ENCODE assay signal across 7 mouse cellular contexts in genomic region chr6:146281176-146281899, GRCm38 (mm10).
DNase-seq lines count a peak whose midpoint lies in the region; ATAC-seq and TF ChIP-seq lines count a peak whose summit lies in the region.

No protein-coding gene starts in this region.

- no peak for ATAC-seq in kidney, postnatal 0 days (replicated peaks; ENCODE audit: low FRiP score, low read depth)
- ATAC-seq in kidney, embryonic 14.5 days (ENCODE audit: low FRiP score, low TSS enrichment), result no peak

- TF ChIP-seq CTCF in kidney, postnatal 0 days (IDR thresholded peaks at IDR 0.05; ENCODE audit: low read depth), result peak; percentile 52
- TF ChIP-seq CTCF in E14TG2a.4 (conservative IDR thresholded peaks at IDR 0.05; ENCODE audit: low read length), result peak; percentile 64
- peak; percentile 79 for TF ChIP-seq CTCF in bone marrow, adult 2 months (IDR thresholded peaks at IDR 0.05; ENCODE audit: control insufficient read depth, insufficient read depth, low read length)
- TF ChIP-seq CTCF in layer of hippocampus, adult 2 months (conservative IDR thresholded peaks at IDR 0.05), result peak; percentile 81

- TF ChIP-seq POLR2A in bone marrow, adult 2 months (IDR thresholded peaks at IDR 0.05; ENCODE audit: borderline replicate concordance, control insufficient read depth, low read depth, low read length), result no peak

- H3K9ac ChIP-seq in kidney, postnatal 0 days (ENCODE audit: low read depth, low read length), result no peak overlapping the region
- H3K9ac ChIP-seq in kidney, embryonic 14.5 days (ENCODE audit: low read depth, low read length), result no peak overlapping the region

- H3K4me1 ChIP-seq in kidney, postnatal 0 days (replicated peaks; ENCODE audit: insufficient read depth, low read length), result no peaks in the 10 kb centered on the region
- no peaks in the 10 kb centered on the region for H3K4me1 ChIP-seq in kidney, embryonic 14.5 days (ENCODE audit: control insufficient read depth, insufficient read depth, low read length)
- H3K4me1 ChIP-seq in E14TG2a.4 (replicated peaks; ENCODE audit: low read depth, low read length), result peaks cover 9% of the 10 kb centered on the region; the same call in 1 of the 2 replicates
- no peaks in the 10 kb centered on the region for H3K4me1 ChIP-seq in bone marrow, adult 2 months (ENCODE audit: control insufficient read depth, insufficient read depth, low read length)

- no peak overlapping the region for H3K4me3 ChIP-seq in kidney, postnatal 0 days (replicated peaks; ENCODE audit: low read depth, low read length)
- no peak overlapping the region for H3K4me3 ChIP-seq in kidney, embryonic 14.5 days (ENCODE audit: low read length)
- no peak overlapping the region for H3K4me3 ChIP-seq in E14TG2a.4 (replicated peaks; ENCODE audit: low read length)
- H3K4me3 ChIP-seq in bone marrow, adult 2 months (replicated peaks; ENCODE audit: control insufficient read depth, low read depth, low read length), result no peak overlapping the region
- no peak overlapping the region for H3K4me3 ChIP-seq in layer of hippocampus, adult 2 months

- no peaks in the 10 kb centered on the region for H3K27me3 ChIP-seq in kidney, postnatal 0 days (ENCODE audit: insufficient read depth, low read length)
- no peaks in the 10 kb centered on the region for H3K27me3 ChIP-seq in kidney, embryonic 14.5 days (ENCODE audit: control insufficient read depth, insufficient read depth, low read length)
- H3K27me3 ChIP-seq in E14TG2a.4 (ENCODE audit: insufficient read depth, low read length), result no peaks in the 10 kb centered on the region

- 93% methylated on average over 24 of the region's 24 CpGs for WGBS in kidney, postnatal 0 days
- WGBS in kidney, embryonic 14.5 days, result 93% methylated on average over 24 of the region's 24 CpGs
- 89% methylated on average over 24 of the region's 24 CpGs for WGBS in bone marrow, adult 2 months

- no peak overlapping the region for H3K4me2 ChIP-seq in kidney, postnatal 0 days (ENCODE audit: low read length)
- H3K4me2 ChIP-seq in kidney, embryonic 14.5 days (replicated peaks; ENCODE audit: low read depth, low read length), result no peak overlapping the region

- no peaks in the 10 kb centered on the region for H3K36me3 ChIP-seq in kidney, postnatal 0 days (ENCODE audit: insufficient read depth, low read length)
- no peaks in the 10 kb centered on the region for H3K36me3 ChIP-seq in kidney, embryonic 14.5 days (ENCODE audit: control insufficient read depth, insufficient read depth, low read length)
- no peaks in the 10 kb centered on the region for H3K36me3 ChIP-seq in E14TG2a.4 (ENCODE audit: insufficient read depth, low read length)

- DNase-seq in kidney, postnatal 0 days (ENCODE audit: low spot score), result no peak
- DNase-seq in layer of hippocampus, adult 2 months (ENCODE audit: low spot score in 2 of 2), result peak; percentile 48 to 58
- peak; percentile 44 to 80 for DNase-seq in spleen, postnatal 10 days (ENCODE audit: low spot score in 2 of 2)
- DNase-seq in embryo, embryonic 10 days (ENCODE audit: low spot score), result no peak

- no peak overlapping the region for H3K27ac ChIP-seq in kidney, postnatal 0 days
- no peak overlapping the region for H3K27ac ChIP-seq in kidney, embryonic 14.5 days (ENCODE audit: low read depth, low read length)
- H3K27ac ChIP-seq in bone marrow, adult 2 months (ENCODE audit: control insufficient read depth, insufficient read depth, low read depth, low read length, poor library complexity), result no peak overlapping the region
- H3K27ac ChIP-seq in layer of hippocampus, adult 2 months, result no peak overlapping the region; the same call in 1 of the 2 replicates

- H3K9me3 ChIP-seq in kidney, postnatal 0 days (replicated peaks; ENCODE audit: low read length), result no peaks in the 10 kb centered on the region
- no peaks in the 10 kb centered on the region for H3K9me3 ChIP-seq in kidney, embryonic 14.5 days (ENCODE audit: control insufficient read depth, low read length)
- no peaks in the 10 kb centered on the region for H3K9me3 ChIP-seq in E14TG2a.4 (ENCODE audit: low read length)

Comparison
In these comparisons a context has a peak if more than half of its experiments do, and no peak if none do; other contexts are left out.
1. DNase-seq: peak in layer of hippocampus, adult 2 months (2 of 2) and spleen, postnatal 10 days (2 of 2); none in kidney, postnatal 0 days (single experiment) and embryo, embryonic 10 days (single experiment).
2. Peak in every context shown above with its lines, with median percentiles within 50 percentile points of each other: CTCF ChIP-seq.